Mouse (Mus musculus) brain, embryonic 14.5 days (tissue): Measurements from ENCODE around the gene Gm49486. TPM values are rescaled to one million over a fixed set of nuclear protein-coding genes. Genes with fewer than 3 reads are reported as not detected.
A peak's percentile ranks its signal among the peaks of the same experiment; 100 is the strongest.

Experiments
- DNase-seq: peaks from one replicate; pipeline ENCODE4 v3.0.0-alpha.2; 2011; ENCODE audit warnings: low read depth
- CTCF ChIP-seq: fragments of 200-500 bp; IDR thresholded peaks from 2 replicates; pipeline ENCODE4 v1.5.1; 2012; ENCODE audit warnings: inconsistent platforms, mild to moderate bottlenecking, moderate library complexity, borderline replicate concordance; ENCODE audit not compliant: insufficient read depth, insufficient read length; ENCODE audit errors: extremely low read depth
- POLR2A ChIP-seq: fragments of 200-500 bp; IDR thresholded peaks from 2 replicates; pipeline ENCODE4 v1.6.1; 2012; ENCODE audit warnings: mild to moderate bottlenecking, inconsistent platforms, borderline replicate concordance; ENCODE audit not compliant: poor library complexity, insufficient read depth, insufficient read length, severe bottlenecking; ENCODE audit errors: extremely low read depth
- polyA plus RNA-seq: library from polyadenylated mRNA; depleted of rRNA; stranded (reverse); fragments of >200 nt; gene quantifications from 2 replicates; pipeline ENCODE4 v1.2.3, GENCODE M21; 2012

The Gm49486 gene
- polyA plus RNA-seq, 1 experiment = 2.5 TPM

GRCm38 (mm10) chr15:79263726-79264125, 34.5 kb downstream of the Gm49486 start:
- TF ChIP-seq POLR2A (no peak), CTCF (no peak)
- DNase-seq = no peak

- TF ChIP-seq POLR2A (no peak), CTCF (no peak)
- DNase-seq = no peak
These were observed 36.2 kb downstream of the Gm49486 start for GRCm38 (mm10) chr15:79265384-79265783.

- DNase-seq = no peak
- TF ChIP-seq POLR2A (no peak), CTCF (no peak)
These were observed 39.3 kb downstream of the Gm49486 start for GRCm38 (mm10) chr15:79268521-79268920.

GRCm38 (mm10) chr15:79270317-79271123, 41.3 kb downstream of the Gm49486 start:
- no peak for TF ChIP-seq POLR2A
- TF ChIP-seq CTCF = no peak
- DNase-seq = peak; percentile 89

GRCm38 (mm10) chr15:79271124-79271746, 42.0 kb downstream of the Gm49486 start:
- TF ChIP-seq POLR2A = no peak
- TF ChIP-seq CTCF = peak; percentile 74
- peak; percentile 58 for DNase-seq

GRCm38 (mm10) chr15:79273020-79273419, 43.8 kb downstream of the Gm49486 start:
- TF ChIP-seq CTCF = no peak
- no peak for TF ChIP-seq POLR2A
- DNase-seq = no peak

GRCm38 (mm10) chr15:79277728-79278127, 48.5 kb downstream of the Gm49486 start:
- TF ChIP-seq POLR2A (no peak), CTCF (no peak)
- peak; percentile 14 for DNase-seq

GRCm38 (mm10) chr15:79280209-79280608, 51.0 kb downstream of the Gm49486 start:
- no peak for DNase-seq
- TF ChIP-seq CTCF (peak; percentile 57; the same call in 1 of the 2 replicates), POLR2A (no peak)

GRCm38 (mm10) chr15:79280850-79281249, 51.7 kb downstream of the Gm49486 start:
- no peak for DNase-seq

GRCm38 (mm10) chr15:79281389-79281788, 52.2 kb downstream of the Gm49486 start:
- TF ChIP-seq POLR2A = no peak
- TF ChIP-seq CTCF = no peak
- DNase-seq = no peak

More at GRCm38 (mm10) chr15:79280850-79281249, 51.7 kb downstream of the Gm49486 start:
- TF ChIP-seq POLR2A (no peak), CTCF (no peak)

GRCm38 (mm10) chr15:79282434-79282833, 53.2 kb downstream of the Gm49486 start:
- no peak for DNase-seq
- TF ChIP-seq POLR2A (no peak), CTCF (no peak)
